Mouse (Mus musculus) embryonic facial prominence, embryonic 11.5 days (tissue): ENCODE results near the gene Ell3. TPM values are rescaled to one million over a fixed set of nuclear protein-coding genes. Genes with fewer than 3 reads are reported as not detected.
A peak's percentile ranks its signal among the peaks of the same experiment; 100 is the strongest.

ENCODE experiments used
- ATAC-seq: fragments of 200-750 bp; cut with Nextera tagmentation; replicated peaks from 2 replicates; pipeline ENCODE4 v1.8.0; 2017; ENCODE audit warnings: low read depth; ENCODE audit not compliant: insufficient number of reproducible peaks, low FRiP score, low TSS enrichment
- DNase-seq: peaks from one replicate; pipeline ENCODE4 v3.0.0-alpha.2; 2015; ENCODE audit warnings: low spot score
- H3K27ac ChIP-seq: fragments of 300-500 bp; sonication (generic); replicated peaks from 2 replicates; pipeline ENCODE4 v1.5.1; 2014; ENCODE audit warnings: mild to moderate bottlenecking, low read depth, low read length, control low read depth
- H3K27me3 ChIP-seq: fragments of 300-500 bp; sonication (generic); 2 replicates; pipeline ENCODE4 v1.6.1; 2014; ENCODE audit warnings: mild to moderate bottlenecking, low read length, moderate library complexity, mixed read lengths; ENCODE audit not compliant: control insufficient read depth, insufficient read depth
- H3K36me3 ChIP-seq: fragments of 300-500 bp; sonication (generic); replicated peaks from 2 replicates; pipeline ENCODE4 v1.6.1; 2014; ENCODE audit warnings: low read depth, mild to moderate bottlenecking, low read length, moderate library complexity, mixed read lengths; ENCODE audit not compliant: control insufficient read depth, insufficient read depth
- H3K4me1 ChIP-seq: fragments of 300-500 bp; sonication (generic); 2 replicates; pipeline ENCODE4 v1.6.1; 2014; ENCODE audit warnings: low read length, mixed read lengths; ENCODE audit not compliant: control insufficient read depth, insufficient read depth
- H3K4me2 ChIP-seq: fragments of 300-500 bp; sonication (generic); 2 replicates; pipeline ENCODE4 v1.6.1; 2014; ENCODE audit warnings: low read depth, mild to moderate bottlenecking, control low read depth, low read length, moderate library complexity
- H3K4me3 ChIP-seq: fragments of 300-500 bp; sonication (generic); 2 replicates; pipeline ENCODE4 v1.5.1; 2014; ENCODE audit warnings: low read depth, low read length, control low read depth
- H3K9ac ChIP-seq: fragments of 300-500 bp; sonication (generic); replicated peaks from 2 replicates; pipeline ENCODE4 v1.6.1; 2014; ENCODE audit warnings: mild to moderate bottlenecking, control low read depth, low read length
- H3K9me3 ChIP-seq: fragments of 300-500 bp; sonication (generic); replicated peaks from 2 replicates; pipeline ENCODE4 v1.6.1; 2016; ENCODE audit warnings: mild to moderate bottlenecking, low read length, inconsistent platforms, mixed read lengths; ENCODE audit not compliant: control insufficient read depth
- WGBS: fragments of 180-500 bp; shearing (Covaris S2); extraction: QIAGEN DNeasy Blood & Tissue Kit; methylation state at CpG from one replicate; pipeline ENCODE4 v1.1.7; 2014; 5-methylcytosine and 5-hydroxymethylcytosine counted together
- microRNA-seq: library from miRNA; unstranded; fragments of <30 nt; microRNA quantifications from one replicate; pipeline ENCODE4, GENCODE M21; 2016; ENCODE audit warnings: borderline number of aligned reads
- polyA plus RNA-seq: library from polyadenylated mRNA; unstranded; fragments of >200 nt; fragmentation: Nextera tagmentation; extraction: Ambion mirVana; gene quantifications from 2 replicates; pipeline ENCODE4 v1.2.1, GENCODE M21; 2014

Gene Ell3
- polyA plus RNA-seq, 1 experiment from 2014 or later = 9.5 TPM

DNA sequence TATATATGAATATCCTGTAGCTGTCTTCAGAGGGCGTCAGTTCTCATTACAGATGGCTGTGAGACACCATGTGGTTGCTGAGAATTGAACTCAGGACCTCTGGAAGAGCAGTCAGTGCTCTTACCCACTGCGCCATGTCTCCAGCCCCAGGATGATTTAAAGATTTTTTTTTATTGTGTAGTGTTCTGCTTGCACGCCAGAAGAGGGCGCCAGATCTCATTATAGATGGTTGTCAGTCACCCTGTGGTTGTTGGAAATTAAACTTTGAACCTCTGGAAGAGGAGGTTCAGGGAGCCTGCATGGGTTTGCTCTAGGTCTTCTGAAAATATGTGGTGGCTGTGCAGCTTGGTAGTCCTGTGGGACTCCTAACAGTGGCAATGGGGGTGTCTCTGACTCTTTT, 35.9 kb downstream of the Ell3 start:
- no peaks in the 10 kb centered on the region for H3K9me3 ChIP-seq
- 28% methylated on average over 4 of the region's 4 CpGs for WGBS
- no peak overlapping the region for H3K4me3 ChIP-seq
- no peak overlapping the region for H3K4me2 ChIP-seq
- no peak overlapping the region for H3K9ac ChIP-seq
- H3K27me3 ChIP-seq = no peaks in the 10 kb centered on the region
- ATAC-seq = no peak
- peak; percentile 27 for DNase-seq
- H3K4me1 ChIP-seq = no peaks in the 10 kb centered on the region
- H3K36me3 ChIP-seq = no peaks in the 10 kb centered on the region
- no peak overlapping the region for H3K27ac ChIP-seq

DNA sequence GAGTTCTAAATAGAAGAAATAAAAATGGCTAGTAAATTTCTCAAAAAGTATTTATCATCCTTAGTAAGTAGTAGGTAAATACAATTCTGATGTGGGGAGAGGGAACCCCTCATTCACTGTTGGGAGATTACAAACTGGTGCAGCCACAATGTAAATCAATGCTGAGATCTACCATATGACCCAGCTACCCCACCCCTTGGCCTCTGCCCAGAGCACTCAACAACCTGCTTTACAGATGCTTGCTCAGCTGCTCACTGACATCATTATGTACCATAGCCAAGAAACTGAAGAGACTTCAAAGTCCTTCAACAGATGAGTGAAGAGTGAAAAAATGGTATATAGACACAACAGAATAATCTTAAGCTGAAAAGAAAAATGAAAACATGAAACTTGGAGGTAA, 40.8 kb downstream of the Ell3 start:
- H3K9ac ChIP-seq = no peak overlapping the region
- DNase-seq (no peak), ATAC-seq (no peak)

DNA sequence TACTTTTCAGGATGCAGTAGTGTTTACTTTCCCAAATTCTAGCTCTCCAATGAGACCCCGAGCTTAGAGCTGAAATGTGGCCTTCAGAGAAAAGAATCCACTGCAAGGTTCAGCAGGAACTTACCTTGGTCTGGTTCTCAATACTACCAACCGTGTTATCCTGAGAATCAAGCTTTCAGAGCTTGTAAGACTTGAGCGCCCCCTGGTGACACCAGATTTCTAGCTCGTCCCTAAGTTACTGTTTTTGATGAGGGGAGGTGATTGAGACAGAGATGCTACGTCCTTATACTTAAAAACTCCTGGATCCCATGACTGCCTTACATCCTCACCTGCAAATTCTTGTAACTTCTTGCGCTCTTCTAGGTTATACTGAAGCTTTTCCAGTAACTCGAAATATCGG, 47.5 kb downstream of the Ell3 start:
- Histone ChIP-seq H3K9ac (no peak overlapping the region), H3K4me3 (no peak overlapping the region), H3K36me3 (no peaks in the 10 kb centered on the region), H3K4me1 (no peaks in the 10 kb centered on the region), H3K9me3 (no peaks in the 10 kb centered on the region), H3K27me3 (no peaks in the 10 kb centered on the region), H3K27ac (no peak overlapping the region), H3K4me2 (no peak overlapping the region)
- ATAC-seq (no peak), DNase-seq (peak; percentile 95)
- WGBS = 13% methylated on average over 8 of the region's 8 CpGs

More for the DNA sequence above, 40.8 kb downstream of the Ell3 start:
- no peak overlapping the region for H3K4me3 ChIP-seq
- no peaks in the 10 kb centered on the region for H3K27me3 ChIP-seq
- no peaks in the 10 kb centered on the region for H3K36me3 ChIP-seq
- no peaks in the 10 kb centered on the region for H3K9me3 ChIP-seq
- no peak overlapping the region for H3K4me2 ChIP-seq
- H3K4me1 ChIP-seq = no peaks in the 10 kb centered on the region
- no peak overlapping the region for H3K27ac ChIP-seq

Small RNA genes within 50 kb of the gene (microRNA-seq; reads per million reads assigned to microRNA genes)
- not detected for gene Gm22953

Other genes with a start within 250 kb of the Ell3 start
- 84.7 and 88.7 TPM in 2 replicates for gene Trp53bp1, start 172.9 kb downstream of the Ell3 start, polyA plus RNA-seq
- 4.0 and 4.8 TPM in 2 replicates for gene Map1a, start 154.7 kb downstream of the Ell3 start, polyA plus RNA-seq
- gene Ppip5k1, start 88.9 kb downstream of the Ell3 start, polyA plus RNA-seq = 6.9 and 8.3 TPM in 2 replicates
- 9.7 and 12.6 TPM in 2 replicates for gene Ckmt1, start 86.6 kb downstream of the Ell3 start, polyA plus RNA-seq
- not detected in 2 replicates for gene Strc, start 57.1 kb downstream of the Ell3 start, polyA plus RNA-seq
- 589 and 609 TPM in 2 replicates for gene Pdia3, start 30.5 kb downstream of the Ell3 start, polyA plus RNA-seq
- gene Catsper2, start 30.5 kb downstream of the Ell3 start, polyA plus RNA-seq = 1.8 and 2.0 TPM in 2 replicates
- 475 and 478 TPM in 2 replicates for gene Serf2, start 4.9 kb upstream of the Ell3 start, polyA plus RNA-seq
- gene Hypk, start 9.0 kb upstream of the Ell3 start, polyA plus RNA-seq = 128 and 157 TPM in 2 replicates
- 0.54 and 0.79 TPM in 2 replicates for gene Serinc4, start 12.5 kb upstream of the Ell3 start, polyA plus RNA-seq
- gene Mfap1b, start 29.8 kb upstream of the Ell3 start, polyA plus RNA-seq = 68.2 and 74.6 TPM in 2 replicates
- 27.8 and 29.9 TPM in 2 replicates for gene Mfap1a, start 62.4 kb upstream of the Ell3 start, polyA plus RNA-seq
- gene Wdr76, start 62.4 kb upstream of the Ell3 start, polyA plus RNA-seq = 10.1 and 10.2 TPM in 2 replicates